Mouse (Mus musculus): ENCODE measurements around the gene Arpc5l. TPM values are rescaled to one million over a fixed set of nuclear protein-coding genes. Genes with fewer than 3 reads are reported as not detected.
"Not testable (repeated sequence)": the region's sequence is repeated elsewhere in the genome, so short reads cannot be mapped to it uniquely, and the experiment has no call there.

Arpc5l gene
- polyA plus RNA-seq, 1 experiment, result 113 TPM

GRCm38 (mm10) chr2:38999381-38999780 lies 5.8 kb upstream of the Arpc5l start:
- DNase-seq (ENCODE audit: extremely low spot score in 1 of 2, low spot score in 1 of 2), result no peak

GRCm38 (mm10) chr2:38999910-39000586 lies 5.1 kb upstream of the Arpc5l start:
- no peak for DNase-seq (ENCODE audit: extremely low spot score in 1 of 2, low spot score in 1 of 2)

- no peak for DNase-seq (ENCODE audit: extremely low spot score in 1 of 2, low spot score in 1 of 2)
These were observed 4.6 kb upstream of the Arpc5l start for GRCm38 (mm10) chr2:39000587-39000919.

GRCm38 (mm10) chr2:39001866-39002265 lies 3.3 kb upstream of the Arpc5l start:
- DNase-seq (ENCODE audit: extremely low spot score in 1 of 2, low spot score in 1 of 2), result no peak

GRCm38 (mm10) chr2:39003106-39003505 lies 2.0 kb upstream of the Arpc5l start:
- DNase-seq (ENCODE audit: extremely low spot score in 1 of 2, low spot score in 1 of 2), result no peak

GRCm38 (mm10) chr2:39003512-39003911 lies 1.6 kb upstream of the Arpc5l start:
- no peak for DNase-seq (ENCODE audit: extremely low spot score in 1 of 2, low spot score in 1 of 2)

- no peak for DNase-seq (ENCODE audit: extremely low spot score in 1 of 2, low spot score in 1 of 2)
These were observed 776 bp upstream of the Arpc5l start for GRCm38 (mm10) chr2:39004372-39004771.

- DNase-seq (ENCODE audit: extremely low spot score in 1 of 2, low spot score in 1 of 2), result peak in 1 of 2 experiments; percentile 56
These were observed 479 bp downstream of the Arpc5l start, which contains the start of gene Rpl35 for GRCm38 (mm10) chr2:39005574-39006079. TSS of gene Rpl35 (minus strand) at chr2:39005624.

GRCm38 (mm10) chr2:39006149-39006730 lies 1.1 kb downstream of the Arpc5l start:
- no peak for DNase-seq (ENCODE audit: extremely low spot score in 1 of 2, low spot score in 1 of 2)

- peak; percentile 87 to 96 for DNase-seq (ENCODE audit: extremely low spot score in 1 of 2, low spot score in 1 of 2)
These were observed 2.7 kb downstream of the Arpc5l start for GRCm38 (mm10) chr2:39007865-39008264.

- DNase-seq (ENCODE audit: extremely low spot score in 1 of 2, low spot score in 1 of 2), result peak in 1 of 2 experiments; percentile 30
These were observed 3.3 kb downstream of the Arpc5l start for GRCm38 (mm10) chr2:39008350-39008851.

GRCm38 (mm10) chr2:39008954-39009365 lies 3.8 kb downstream of the Arpc5l start:
- DNase-seq (ENCODE audit: extremely low spot score in 1 of 2, low spot score in 1 of 2), result peak in 1 of 2 experiments; percentile 72

- not testable (repeated sequence) for DNase-seq (ENCODE audit: extremely low spot score in 1 of 2, low spot score in 1 of 2)
These were observed 5.0 kb downstream of the Arpc5l start for GRCm38 (mm10) chr2:39010144-39010543.

- DNase-seq (ENCODE audit: extremely low spot score in 1 of 2, low spot score in 1 of 2), result no peak
These were observed 6.1 kb downstream of the Arpc5l start for GRCm38 (mm10) chr2:39011264-39011663.

- no peak for DNase-seq (ENCODE audit: extremely low spot score in 1 of 2, low spot score in 1 of 2)
These were observed 6.8 kb downstream of the Arpc5l start for GRCm38 (mm10) chr2:39011971-39012370.

- no peak for DNase-seq (ENCODE audit: extremely low spot score in 1 of 2, low spot score in 1 of 2)
These were observed 7.7 kb downstream of the Arpc5l start for GRCm38 (mm10) chr2:39012768-39013279.

GRCm38 (mm10) chr2:39016581-39016980 lies 11.4 kb downstream of the Arpc5l start:
- no peak for DNase-seq (ENCODE audit: extremely low spot score in 1 of 2, low spot score in 1 of 2)

- no peak for DNase-seq (ENCODE audit: extremely low spot score in 1 of 2, low spot score in 1 of 2)
These were observed 14.9 kb downstream of the Arpc5l start for GRCm38 (mm10) chr2:39020004-39020403.

- DNase-seq (ENCODE audit: extremely low spot score in 1 of 2, low spot score in 1 of 2), result peak in 1 of 2 experiments; percentile 35
These were observed 26.5 kb downstream of the Arpc5l start for GRCm38 (mm10) chr2:39031611-39032010.

- no peak for DNase-seq (ENCODE audit: extremely low spot score in 1 of 2, low spot score in 1 of 2)
These were observed 35.1 kb downstream of the Arpc5l start for GRCm38 (mm10) chr2:39040215-39040614.

- DNase-seq (ENCODE audit: extremely low spot score in 1 of 2, low spot score in 1 of 2), result no peak
These were observed 43.4 kb downstream of the Arpc5l start for GRCm38 (mm10) chr2:39048515-39048914.
